Mouse (Mus musculus) gastrocnemius, postnatal 4 days (tissue): ENCODE results near the gene Tlcd1. TPM values are rescaled to one million over a fixed set of nuclear protein-coding genes. Genes with fewer than 3 reads are reported as not detected.

Source experiments
- DNase-seq, 2 experiments: peaks; one replicate each; pipeline ENCODE4 v3.0.0; 2021 to 2022; ENCODE audit warnings: low spot score in 2 of 2, mixed read lengths in 2 of 2
- microRNA-seq: library from miRNA; unstranded; fragments of <30 nt; microRNA quantifications from one replicate; pipeline ENCODE4 v1.2.0, GENCODE M21; 2021
- total RNA-seq, 2 experiments: library from RNA; stranded (reverse); gene quantifications; 2 replicates each; pipeline ENCODE4 v1.2.3; 2021

Tlcd1 gene
- total RNA-seq, 2 experiments from 2014 or later, result 12.6 to 16.0 TPM

DNA sequence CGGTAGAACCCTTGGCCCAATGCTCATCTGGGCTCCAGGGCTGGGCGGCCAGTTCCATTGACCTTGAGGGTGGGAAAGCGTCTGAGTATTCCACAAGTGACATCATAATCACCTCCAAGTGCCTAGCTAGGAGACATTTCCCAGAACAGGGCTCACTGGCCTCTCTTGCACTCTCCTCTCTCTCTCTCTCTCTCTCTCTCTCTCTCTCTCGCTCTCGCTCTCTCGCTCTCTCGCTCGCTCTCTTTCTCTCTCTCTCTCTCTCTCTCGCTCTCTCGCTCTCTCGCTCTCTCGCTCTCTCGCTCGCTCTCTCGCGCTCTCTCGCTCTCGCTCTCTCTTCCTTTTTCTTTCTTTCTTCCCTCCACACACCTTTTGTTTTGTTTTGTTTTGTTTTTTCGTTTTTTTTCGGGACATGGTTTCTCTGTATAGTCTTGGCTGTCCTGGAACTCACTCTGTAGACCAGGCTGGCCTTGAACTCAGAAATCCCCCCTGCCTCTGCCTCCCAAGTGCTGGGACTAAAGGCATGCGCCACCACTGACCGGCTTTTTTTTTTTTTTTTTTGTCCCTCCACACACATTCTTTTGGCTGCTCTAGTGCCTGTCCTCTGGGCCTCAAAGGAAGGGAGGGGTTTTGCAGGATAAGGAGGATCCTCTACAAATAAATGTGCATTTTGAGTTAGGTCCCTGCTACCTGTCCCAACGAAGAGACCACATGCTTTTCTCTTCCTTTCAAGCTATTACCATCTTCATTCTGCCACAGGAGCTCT, 18.8 kb downstream of the Tlcd1 start:
- DNase-seq, result no peak

DNA sequence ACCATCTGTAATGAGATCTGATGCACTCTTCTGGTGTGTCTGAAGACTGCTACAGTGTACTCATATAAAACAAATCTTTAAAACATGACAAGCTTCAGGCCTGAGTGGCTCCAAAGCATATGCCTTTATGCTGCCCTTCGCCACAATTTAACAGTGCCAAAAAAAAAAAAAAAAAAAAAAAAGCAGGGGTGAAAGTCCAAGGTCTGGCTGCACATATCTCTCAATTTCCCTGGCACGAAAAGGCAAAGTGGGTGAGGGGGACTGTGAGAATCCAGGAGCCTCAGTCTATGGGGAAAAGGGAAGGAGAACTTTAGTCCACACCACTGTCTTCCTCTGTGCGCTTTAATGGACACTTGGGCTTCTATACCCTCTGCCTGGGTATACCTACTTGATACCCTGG, 25.9 kb downstream of the Tlcd1 start:
- DNase-seq, result no peak

DNA sequence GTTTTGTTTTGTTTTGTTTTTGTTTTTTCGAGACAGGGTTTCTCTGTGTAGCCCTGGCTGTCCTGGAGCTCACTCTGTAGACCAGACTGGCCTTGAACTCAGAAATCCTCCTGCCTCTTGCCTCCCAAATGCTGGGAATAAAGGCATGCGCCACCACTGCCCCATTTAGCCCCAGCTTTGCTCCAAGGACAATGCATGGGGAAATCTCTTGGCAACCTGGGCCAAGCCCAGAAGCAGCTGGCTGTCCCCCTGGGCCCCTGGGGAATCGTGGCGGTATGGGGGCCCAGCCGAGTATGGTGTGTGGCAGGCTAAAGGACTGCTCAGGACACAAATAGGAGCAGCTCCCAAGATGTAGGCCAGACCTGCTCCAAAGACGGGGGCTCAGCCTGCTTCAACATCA, 27.8 kb downstream of the Tlcd1 start:
- DNase-seq, result no peak

DNA sequence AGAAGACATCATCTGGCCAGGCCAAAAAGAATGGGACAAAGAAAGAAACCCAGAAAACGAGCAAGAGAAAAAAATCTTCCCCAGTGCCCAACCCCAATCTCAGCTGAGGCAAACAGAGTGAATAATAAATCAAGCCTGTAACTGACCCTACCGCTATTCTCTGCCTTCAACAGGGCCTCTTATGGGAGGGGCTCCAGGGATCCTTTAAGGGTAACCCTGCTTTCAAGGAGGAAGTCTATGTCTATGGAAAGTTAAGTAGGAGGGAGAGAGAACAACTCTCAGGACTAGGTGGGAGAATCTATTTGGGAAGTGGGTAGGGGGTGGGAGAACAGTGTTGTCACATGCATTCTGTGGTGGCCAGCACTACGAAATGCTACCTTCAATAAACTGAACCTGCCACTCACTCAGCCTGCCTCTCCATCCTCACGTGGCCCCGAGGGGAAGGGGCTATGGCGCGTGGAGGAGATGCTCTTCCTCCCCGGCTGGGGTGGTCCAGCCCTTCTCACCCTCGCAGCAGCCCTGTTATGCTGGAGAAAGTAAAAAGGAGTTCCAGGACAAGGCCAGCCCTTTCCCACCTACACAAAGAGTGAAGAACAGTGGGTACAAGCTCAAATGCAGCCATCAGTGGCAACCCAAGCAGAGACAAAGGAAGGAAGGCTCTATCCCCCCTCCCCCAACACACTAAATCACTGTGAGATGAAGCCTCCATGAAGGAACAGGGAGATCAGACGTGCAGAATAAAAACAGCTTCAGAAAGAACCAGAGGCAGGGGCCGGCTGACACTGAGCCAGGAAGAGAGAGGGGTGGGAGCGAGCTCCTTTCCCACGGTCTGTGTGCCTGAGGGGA, 29.1 kb downstream of the Tlcd1 start:
- no peak for DNase-seq

DNA sequence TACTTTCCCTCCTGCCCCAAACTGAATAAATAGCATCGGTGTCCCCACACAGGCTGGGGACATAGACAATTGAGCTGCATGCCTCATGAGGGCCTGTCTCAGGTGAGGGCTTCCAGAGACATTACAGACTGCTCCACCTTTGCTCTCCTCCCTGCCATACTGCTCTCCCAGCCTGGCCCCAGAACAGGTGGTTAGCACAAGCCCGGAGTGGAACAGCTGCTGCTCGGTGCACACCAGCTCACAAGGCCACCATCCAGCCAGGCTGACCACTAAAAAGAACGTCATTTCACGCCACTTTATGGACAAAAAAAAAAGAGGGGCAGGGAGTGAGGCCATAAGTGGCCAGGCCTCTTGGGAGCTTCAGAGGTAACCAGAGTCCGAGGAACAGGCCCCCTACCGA, 30.7 kb downstream of the Tlcd1 start:
- DNase-seq, result no peak

DNA sequence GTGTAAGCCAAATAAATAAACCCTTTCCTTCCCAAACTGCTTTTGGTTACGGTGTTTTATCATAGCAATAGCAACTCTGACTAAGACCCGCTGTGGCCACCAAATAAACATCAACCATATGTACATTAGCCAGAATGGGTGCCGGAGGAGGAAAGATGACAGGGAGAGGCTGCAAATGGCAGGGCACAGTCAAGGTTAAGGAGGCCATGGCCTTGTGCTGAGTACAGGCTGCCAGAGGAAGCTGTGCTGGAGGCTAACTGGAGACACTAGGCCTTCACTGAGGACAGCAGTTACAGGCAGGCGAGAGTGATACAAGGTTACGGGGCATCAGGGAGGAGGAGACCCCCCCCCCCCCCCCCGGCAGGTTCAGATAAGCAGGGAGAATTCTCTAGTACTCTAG, 33.4 kb downstream of the Tlcd1 start:
- no peak for DNase-seq

DNA sequence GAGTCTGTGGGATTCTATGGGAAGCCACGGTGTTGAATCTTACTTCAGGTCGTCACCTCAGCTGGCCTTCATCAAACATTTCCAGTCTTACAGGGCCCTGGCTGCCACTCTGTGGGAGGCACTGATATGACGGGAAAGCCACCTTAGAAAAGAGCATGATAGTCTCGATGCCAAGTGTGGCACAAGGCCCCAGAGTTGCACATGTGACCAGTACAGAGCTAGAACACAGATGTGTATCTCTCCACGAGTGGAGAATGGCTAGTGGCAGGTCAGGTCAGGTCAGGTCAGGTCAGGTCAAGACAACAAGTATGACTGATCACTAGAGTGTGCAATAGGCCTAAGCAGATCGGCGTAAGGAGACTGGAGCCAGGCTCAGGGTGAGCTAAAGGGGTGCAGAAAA, 34.1 kb downstream of the Tlcd1 start:
- DNase-seq, result no peak

DNA sequence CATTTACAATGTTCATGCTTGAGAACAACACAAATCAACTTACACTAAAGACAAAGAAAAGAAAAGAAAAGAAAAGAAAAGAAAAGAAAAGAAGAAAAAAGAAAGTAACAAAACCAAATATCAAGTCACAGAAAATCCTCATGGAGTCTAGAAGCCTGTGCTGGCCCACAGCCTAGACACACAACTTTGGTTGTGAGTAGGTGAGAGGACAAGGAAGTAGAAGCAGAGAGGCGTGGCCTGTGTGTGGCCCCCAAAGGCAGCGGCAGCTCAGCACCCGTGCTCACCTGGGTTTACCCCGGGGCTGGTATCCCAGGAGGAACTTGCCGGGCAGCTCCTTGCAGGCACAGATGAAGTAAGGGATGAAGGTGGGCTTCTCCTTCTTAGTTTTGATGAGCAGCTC, 35.0 kb downstream of the Tlcd1 start:
- DNase-seq, result no peak

DNA sequence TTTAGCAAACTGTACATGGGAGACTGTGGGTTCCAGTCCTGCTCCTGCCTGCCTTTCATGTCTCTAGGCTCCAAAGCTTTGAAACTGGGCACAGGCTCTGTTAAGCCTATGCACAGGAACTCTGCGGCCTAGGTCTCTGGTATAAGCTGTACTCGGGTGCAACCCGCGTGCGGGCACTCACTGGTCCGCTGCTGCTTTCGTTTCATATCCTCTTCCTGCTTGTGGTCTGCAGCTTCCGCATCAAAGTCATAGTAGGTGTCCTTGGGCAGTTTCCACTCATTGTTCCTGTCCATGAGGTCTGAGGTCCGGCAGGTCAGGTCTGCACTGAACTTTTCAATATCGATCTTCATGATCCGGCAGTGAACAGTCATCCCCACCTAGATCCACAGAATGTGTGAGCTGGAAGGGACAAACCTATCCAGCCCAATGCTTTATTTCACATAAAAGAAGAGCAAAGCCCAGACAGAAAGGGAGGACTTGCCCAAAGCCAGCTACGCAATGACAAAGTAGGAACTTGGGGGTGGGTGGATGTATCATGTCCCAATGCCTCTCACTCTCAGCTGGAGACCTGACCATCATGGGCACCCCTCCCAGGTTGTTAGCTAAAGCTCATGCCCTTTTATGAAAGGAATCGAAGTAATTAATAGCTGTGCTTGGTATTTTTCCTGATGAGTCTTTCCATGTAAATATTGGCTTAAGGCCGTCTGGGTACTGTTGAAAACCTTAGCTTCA, 36.7 kb downstream of the Tlcd1 start:
- no peak for DNase-seq

DNA sequence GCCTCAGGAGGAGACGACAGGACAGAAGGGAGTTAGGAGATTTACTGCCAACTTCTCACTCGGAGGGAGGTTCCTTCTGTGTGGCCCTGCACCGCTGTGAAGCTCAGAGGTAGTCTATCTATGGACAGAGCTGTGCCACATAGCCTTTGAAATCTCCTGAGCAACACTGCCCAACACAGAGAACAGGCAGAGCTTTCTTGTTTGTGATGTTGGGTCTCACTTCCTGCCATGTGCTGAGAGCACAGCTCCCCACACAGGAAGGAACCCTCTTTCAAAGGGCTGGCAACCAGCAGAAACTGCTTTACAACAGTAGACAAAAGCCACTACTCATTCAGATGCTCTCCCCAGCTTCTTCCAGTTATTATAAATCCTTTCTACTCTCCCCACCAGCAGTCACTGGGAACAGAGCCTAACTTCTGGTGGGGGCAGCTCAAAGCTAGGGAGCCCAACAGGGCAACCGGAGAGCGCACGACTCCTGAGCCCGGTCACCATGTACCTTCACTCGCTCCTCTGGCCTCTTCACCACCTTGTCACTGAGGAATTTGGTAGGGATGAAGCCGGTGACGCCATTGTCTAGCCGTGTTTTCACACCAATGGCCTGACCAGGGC, 39.3 kb downstream of the Tlcd1 start:
- no peak for DNase-seq

DNA sequence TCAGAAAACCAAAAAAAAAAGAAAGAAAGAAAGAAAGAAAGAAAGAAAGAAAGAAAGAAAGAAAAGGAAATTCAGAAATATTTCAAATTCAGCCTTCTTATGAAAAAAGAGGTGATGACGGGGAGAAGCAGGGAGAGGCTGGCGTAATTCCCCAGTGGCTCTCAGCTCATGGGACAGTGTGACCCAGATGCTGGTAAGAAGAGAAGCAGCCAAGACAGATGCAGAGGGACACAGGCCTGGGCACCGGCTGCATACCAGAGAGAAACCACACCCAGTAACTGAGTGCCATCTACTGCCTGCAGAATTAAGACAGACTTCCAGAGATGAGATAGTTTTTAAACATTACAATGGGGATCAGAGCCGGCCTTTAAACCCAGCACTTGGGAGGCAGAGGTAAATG, 47.1 kb downstream of the Tlcd1 start:
- no peak for DNase-seq

Small RNA genes within 50 kb of the gene (microRNA-seq; reads per million reads assigned to microRNA genes)
- gene Mir7653, result not detected

Other genes starting within 250 kb of the Tlcd1 start
- gene Sez6, start 245.9 kb upstream of the Tlcd1 start, total RNA-seq, result 1 to 10 TPM in 1 of 2 experiments, under 1 TPM in 1; 0.21 to 1.0 TPM
- 10 to 100 TPM; 35.4 to 39.9 TPM for gene Phf12, start 194.0 kb upstream of the Tlcd1 start, total RNA-seq
- gene Dhrs13, start 144.4 kb upstream of the Tlcd1 start, total RNA-seq, result 1 to 10 TPM; 6.2 to 7.6 TPM
- gene Flot2, start 138.8 kb upstream of the Tlcd1 start, total RNA-seq, result 10 to 100 TPM; 70.3 to 76.4 TPM
- gene Eral1, start 96.3 kb upstream of the Tlcd1 start, total RNA-seq, result 10 to 100 TPM; 20.9 to 21.4 TPM
- 10 to 100 TPM; 10.4 to 11.6 TPM for gene Fam222b, start 82.1 kb upstream of the Tlcd1 start, total RNA-seq
- gene Traf4, start 11.1 kb upstream of the Tlcd1 start, total RNA-seq, result 10 to 100 TPM; 36.5 to 41.4 TPM
- 1 to 10 TPM; 6.6 to 7.5 TPM for gene Nek8, start within 50 bp of the Tlcd1 start, total RNA-seq
- gene Rpl23a, start 6.9 kb downstream of the Tlcd1 start, total RNA-seq, result 1,000 to 10,000 TPM; 1,488 to 1,617 TPM
- 10 to 100 TPM; 43.9 to 45.7 TPM for gene Rab34, start 11.7 kb downstream of the Tlcd1 start, total RNA-seq
- 1 to 10 TPM; 1.9 to 2.4 TPM for gene Proca1, start 16.7 kb downstream of the Tlcd1 start, total RNA-seq
- gene Sdf2, start 69.0 kb downstream of the Tlcd1 start, total RNA-seq, result 10 to 100 TPM; 59.4 to 64.3 TPM
- gene Supt6, start 69.3 kb downstream of the Tlcd1 start, total RNA-seq, result 10 to 100 TPM; 45.1 to 49.0 TPM
- 100 to 1,000 TPM; 104 to 108 TPM for gene 2610507B11Rik, start 85.0 kb downstream of the Tlcd1 start, total RNA-seq
- gene BC030499, start 114.1 kb downstream of the Tlcd1 start, total RNA-seq, result 1 to 10 TPM in 1 of 2 experiments, under 1 TPM in 1; 0.47 to 1.3 TPM
- 10 to 100 TPM; 14.6 to 16.1 TPM for gene Spag5, start 124.8 kb downstream of the Tlcd1 start, total RNA-seq
- 1 to 10 TPM; 1.4 to 2.2 TPM for gene Aldoc, start 146.3 kb downstream of the Tlcd1 start, total RNA-seq
- gene Pigs, start 151.7 kb downstream of the Tlcd1 start, total RNA-seq, result 10 to 100 TPM; 30.5 to 33.2 TPM
- 10 to 100 TPM; 20.4 to 26.7 TPM for gene Unc119, start 166.8 kb downstream of the Tlcd1 start, total RNA-seq
- gene Foxn1, start 209.8 kb downstream of the Tlcd1 start, total RNA-seq, result not detected
- not detected for gene Slc13a2, start 245.5 kb downstream of the Tlcd1 start, total RNA-seq